Mouse (Mus musculus) C2C12 (cell line): Measurements from ENCODE around the gene Prtg.

Source experiments
- CEBPB ChIP-seq: IDR thresholded peaks from one replicate; pipeline ENCODE4 v1.6.1; 2011; ENCODE audit warnings: low read depth, mild to moderate bottlenecking, control low read depth, moderate library complexity
- CTCF ChIP-seq: IDR thresholded peaks from one replicate; pipeline ENCODE4 v1.5.1; 2011; ENCODE audit not compliant: control insufficient read depth, insufficient read depth, insufficient read length
- FOSL1 ChIP-seq: IDR thresholded peaks from one replicate; pipeline ENCODE4 v1.8.0; 2011; ENCODE audit warnings: mild to moderate bottlenecking, low read length; ENCODE audit not compliant: poor library complexity, insufficient read depth, severe bottlenecking
- MAX ChIP-seq: IDR thresholded peaks from one replicate; pipeline ENCODE4 v1.6.1; 2011; ENCODE audit warnings: mild to moderate bottlenecking, control low read depth
- MYOD1 ChIP-seq: IDR thresholded peaks from one replicate; pipeline ENCODE4 v1.6.1; 2011; ENCODE audit warnings: low read depth; ENCODE audit not compliant: control insufficient read depth, insufficient read length
- MYOG ChIP-seq: IDR thresholded peaks from one replicate; pipeline ENCODE4 v1.6.1; 2011; ENCODE audit not compliant: control insufficient read depth, insufficient read length; ENCODE audit errors: extremely low read depth
- USF1 ChIP-seq: IDR thresholded peaks from one replicate; pipeline ENCODE4 v1.6.1; 2011; ENCODE audit warnings: low read depth, mild to moderate bottlenecking, control low read depth, moderate library complexity

DNA sequence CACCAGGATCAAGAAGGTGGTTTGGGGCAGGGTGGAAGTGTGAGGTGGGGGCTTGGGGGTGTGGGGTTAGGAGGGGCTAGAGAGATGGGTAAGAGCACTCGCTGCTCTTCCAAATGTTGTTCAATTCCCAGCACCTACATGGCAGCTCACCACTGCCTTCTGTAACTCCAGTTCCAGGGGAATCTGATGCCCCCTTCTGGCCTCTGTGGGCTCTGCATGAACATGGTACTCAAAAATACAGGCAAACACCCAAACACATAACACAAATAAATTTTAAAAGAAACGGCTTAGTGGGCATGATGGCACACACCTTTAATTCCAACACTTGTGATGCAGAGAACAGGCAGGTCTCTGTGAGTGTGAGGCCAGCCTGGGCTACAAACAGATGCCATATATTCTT is 148.1 kb downstream of the Prtg start:
- TF ChIP-seq CEBPB (no peak), CTCF (no peak), FOSL1 (no peak), USF1 (no peak), MYOG (no peak), MYOD1 (no peak), MAX (no peak)
